Mouse (Mus musculus): ENCODE data around the gene 1700020A23Rik. TPM values are rescaled to one million over a fixed set of nuclear protein-coding genes. Genes with fewer than 3 reads are reported as not detected.

1700020A23Rik gene
- polyA plus RNA-seq, 1 experiment from 2014 or later, result not detected

GRCm38 (mm10) chr2:130414094-130414856 lies 9.2 kb downstream of the 1700020A23Rik start:
- H3K27me3 ChIP-seq, result no peaks in the 10 kb centered on the region
- H3K4me1 ChIP-seq, result peaks cover 5% of the 10 kb centered on the region
- peaks cover 7% of the 10 kb centered on the region for H3K36me3 ChIP-seq
- no peak overlapping the region for H3K9ac ChIP-seq
- 78% methylated on average over 6 of the region's 6 CpGs for WGBS
- H3K27ac ChIP-seq, result no peak overlapping the region
- H3K4me2 ChIP-seq (replicated peaks), result no peak overlapping the region
- no peak for ATAC-seq (ENCODE audit: low FRiP score)
- H3K9me3 ChIP-seq (replicated peaks), result no peaks in the 10 kb centered on the region
- no peak overlapping the region for H3K4me3 ChIP-seq

- no peaks in the 10 kb centered on the region for H3K9me3 ChIP-seq (replicated peaks)
- H3K9ac ChIP-seq, result no peak overlapping the region
- H3K27ac ChIP-seq, result no peak overlapping the region
- H3K4me2 ChIP-seq (replicated peaks), result no peak overlapping the region
- peaks cover 7% of the 10 kb centered on the region for H3K36me3 ChIP-seq
- H3K27me3 ChIP-seq, result no peaks in the 10 kb centered on the region
- H3K4me1 ChIP-seq, result peaks cover 18% of the 10 kb centered on the region
- no peak overlapping the region for H3K4me3 ChIP-seq
- WGBS, result 95% methylated on average over 26 of the region's 26 CpGs
- ATAC-seq (ENCODE audit: low FRiP score), result no peak
Observed at GRCm38 (mm10) chr2:130421781-130422620, 16.9 kb downstream of the 1700020A23Rik start.

DNA sequence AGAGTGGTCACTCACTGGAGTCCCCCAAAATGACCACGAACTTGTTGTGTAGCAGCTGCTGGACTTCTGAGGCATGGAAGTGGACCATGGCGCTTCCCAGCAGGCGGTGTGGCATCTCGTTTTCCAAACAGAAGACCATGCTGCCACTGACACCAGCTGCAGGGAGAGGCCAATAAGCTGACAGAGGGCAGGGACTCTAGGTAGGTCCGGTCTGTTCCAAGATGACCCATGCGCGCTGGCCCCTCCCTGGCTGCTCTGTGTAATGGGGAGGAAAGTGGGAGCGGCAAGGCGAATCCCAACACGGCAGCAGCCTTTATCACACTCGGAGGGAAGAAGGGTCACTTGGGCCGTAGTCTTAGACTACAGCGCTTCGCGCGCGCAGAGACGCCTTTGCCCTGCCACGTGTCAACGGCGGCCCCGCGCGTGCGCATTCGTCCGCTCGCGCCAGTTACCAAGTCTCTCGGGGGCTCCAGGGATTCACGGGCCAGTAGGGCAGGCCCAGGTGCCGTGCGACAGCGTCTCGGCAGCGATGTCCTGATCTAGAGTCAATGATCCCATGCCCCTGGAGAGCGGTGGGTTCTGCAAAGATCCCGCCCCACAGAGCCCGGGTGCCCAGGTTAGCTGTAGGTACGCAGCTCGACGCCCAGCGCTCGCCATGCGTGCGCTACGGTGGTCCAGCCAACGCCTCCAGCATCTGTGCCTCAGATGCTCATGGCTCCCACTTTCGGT lies 18.5 kb downstream of the 1700020A23Rik start:
- Histone ChIP-seq H3K4me1 (peaks cover 18% of the 10 kb centered on the region), H3K27ac (peak overlapping the region; percentile 90), H3K4me3 (peak overlapping the region; percentile 67), H3K27me3 (no peaks in the 10 kb centered on the region), H3K4me2 (replicated peaks) (peak overlapping the region; percentile 62), H3K9me3 (replicated peaks) (no peaks in the 10 kb centered on the region), H3K36me3 (peaks cover 7% of the 10 kb centered on the region), H3K9ac (peak overlapping the region; percentile 83)
- WGBS, result 14% methylated on average over 49 of the region's 49 CpGs
- peak; percentile 75 for ATAC-seq (ENCODE audit: low FRiP score)

GRCm38 (mm10) chr2:130424126-130424853 lies 19.2 kb downstream of the 1700020A23Rik start, which contains the start of the genes Vps16 and Pced1a:
TSS of gene Vps16 (plus strand) at chr2:130424339.
TSS of gene Pced1a (minus strand) at chr2:130424701.
- ATAC-seq (ENCODE audit: low FRiP score), result peak; percentile 96
- no peaks in the 10 kb centered on the region for H3K36me3 ChIP-seq
- peaks cover 18% of the 10 kb centered on the region for H3K4me1 ChIP-seq
- no peaks in the 10 kb centered on the region for H3K27me3 ChIP-seq
- H3K4me2 ChIP-seq (replicated peaks), result peak within 1 kb of the TSS; percentile 62
- WGBS, result 1% methylated on average over 58 of the region's 58 CpGs
- peak within 1 kb of the TSS; percentile 83 for H3K9ac ChIP-seq
- peak within 1 kb of the TSS; percentile 90 for H3K27ac ChIP-seq
- H3K4me3 ChIP-seq, result peak within 1 kb of the TSS; percentile 67
- no peaks in the 10 kb centered on the region for H3K9me3 ChIP-seq (replicated peaks)

DNA sequence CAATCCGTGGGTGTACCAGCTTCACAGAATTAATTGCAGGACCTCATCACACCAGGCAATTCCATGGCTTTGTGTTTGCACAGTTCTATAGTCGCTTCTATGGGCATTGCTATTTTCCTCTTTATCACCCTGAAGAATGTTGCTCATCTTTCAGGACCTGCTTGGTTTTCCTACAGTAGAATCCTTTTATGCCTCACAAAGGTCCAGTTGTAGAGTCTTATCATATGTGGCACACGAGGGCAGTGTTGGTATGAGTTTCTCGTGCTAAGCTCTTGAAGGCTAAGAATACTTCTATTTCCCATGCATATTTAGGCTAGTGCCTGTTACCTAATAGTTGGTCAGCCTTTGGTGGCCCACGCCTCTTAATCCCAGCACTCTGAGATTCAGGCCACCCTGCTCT lies 20.1 kb downstream of the 1700020A23Rik start:
- no peak overlapping the region for H3K27ac ChIP-seq

DNA sequence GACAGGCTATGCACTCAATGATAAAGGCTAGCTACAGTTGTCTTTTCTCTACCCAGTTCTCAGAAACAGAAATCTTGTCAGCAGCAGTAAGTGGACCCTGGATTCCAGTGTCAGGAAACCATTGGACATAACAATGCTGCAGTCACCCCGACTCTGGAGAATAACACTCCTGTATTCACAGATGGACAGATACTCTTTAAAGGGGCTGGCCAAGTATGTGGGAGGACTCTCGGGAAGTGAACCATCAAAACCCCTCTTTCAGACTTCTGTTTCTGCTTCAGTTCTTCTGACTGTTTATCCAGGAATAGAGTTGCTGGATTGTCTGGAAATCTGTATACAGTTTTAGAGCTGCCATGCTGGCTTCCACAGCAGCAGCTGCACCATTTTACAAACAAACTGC lies 24.8 kb downstream of the 1700020A23Rik start:
- Histone ChIP-seq H3K4me2 (replicated peaks) (no peak overlapping the region), H3K4me3 (no peak overlapping the region), H3K9me3 (replicated peaks) (no peaks in the 10 kb centered on the region), H3K36me3 (peaks cover 6% of the 10 kb centered on the region; the same call in 1 of the 2 replicates), H3K27me3 (no peaks in the 10 kb centered on the region), H3K9ac (no peak overlapping the region), H3K27ac (no peak overlapping the region), H3K4me1 (peaks cover 7% of the 10 kb centered on the region)
- WGBS, result 67% methylated on average over 2 of the region's 2 CpGs
- no peak for ATAC-seq (ENCODE audit: low FRiP score)

More for the DNA sequence above, 20.1 kb downstream of the 1700020A23Rik start:
- WGBS, result 51% methylated on average over 5 of the region's 5 CpGs
- H3K9me3 ChIP-seq (replicated peaks), result no peaks in the 10 kb centered on the region
- H3K36me3 ChIP-seq, result no peaks in the 10 kb centered on the region
- H3K4me2 ChIP-seq (replicated peaks), result peak overlapping the region; percentile 62
- H3K4me3 ChIP-seq, result peak overlapping the region; percentile 67
- peaks cover 18% of the 10 kb centered on the region for H3K4me1 ChIP-seq
- no peak for ATAC-seq (ENCODE audit: low FRiP score)
- peak overlapping the region; percentile 83 for H3K9ac ChIP-seq
- no peaks in the 10 kb centered on the region for H3K27me3 ChIP-seq

GRCm38 (mm10) chr2:130430484-130430883 lies 25.4 kb downstream of the 1700020A23Rik start:
- ATAC-seq (ENCODE audit: low FRiP score), result no peak
- 90% methylated on average over 3 of the region's 3 CpGs for WGBS
- Histone ChIP-seq H3K27ac (no peak overlapping the region), H3K9me3 (replicated peaks) (no peaks in the 10 kb centered on the region), H3K9ac (no peak overlapping the region), H3K27me3 (no peaks in the 10 kb centered on the region), H3K36me3 (peaks cover 6% of the 10 kb centered on the region; the same call in 1 of the 2 replicates), H3K4me1 (peaks cover under 1% of the 10 kb centered on the region), H3K4me3 (no peak overlapping the region), H3K4me2 (replicated peaks) (no peak overlapping the region)

DNA sequence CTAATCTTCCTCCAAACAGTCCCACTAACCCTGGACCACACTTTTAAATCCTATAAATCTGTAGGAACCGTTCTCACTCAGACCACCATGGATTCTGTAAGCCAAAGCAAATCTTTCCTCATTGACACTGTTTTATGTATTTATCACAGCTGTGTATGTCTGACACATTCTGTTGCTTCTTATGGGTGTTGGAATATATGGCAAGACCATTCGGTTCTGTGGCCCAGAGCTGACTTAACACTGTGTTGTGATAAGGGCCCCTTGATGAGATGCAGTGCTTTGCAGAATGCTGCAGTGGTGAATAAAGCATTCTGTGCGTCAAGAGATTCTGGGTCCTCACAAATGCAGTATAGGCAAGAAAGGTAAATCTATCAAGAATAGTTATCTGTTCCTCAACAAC lies 27.1 kb downstream of the 1700020A23Rik start:
- no peaks in the 10 kb centered on the region for H3K4me1 ChIP-seq
- ATAC-seq (ENCODE audit: low FRiP score), result no peak
- no peak overlapping the region for H3K9ac ChIP-seq
- no peaks in the 10 kb centered on the region for H3K9me3 ChIP-seq (replicated peaks)
- no peak overlapping the region for H3K27ac ChIP-seq
- WGBS, result 90% methylated on average over 3 of the region's 3 CpGs
- no peak overlapping the region for H3K4me3 ChIP-seq
- no peaks in the 10 kb centered on the region for H3K27me3 ChIP-seq
- no peak overlapping the region for H3K4me2 ChIP-seq (replicated peaks)
- peaks cover 9% of the 10 kb centered on the region; the same call in 1 of the 2 replicates for H3K36me3 ChIP-seq

DNA sequence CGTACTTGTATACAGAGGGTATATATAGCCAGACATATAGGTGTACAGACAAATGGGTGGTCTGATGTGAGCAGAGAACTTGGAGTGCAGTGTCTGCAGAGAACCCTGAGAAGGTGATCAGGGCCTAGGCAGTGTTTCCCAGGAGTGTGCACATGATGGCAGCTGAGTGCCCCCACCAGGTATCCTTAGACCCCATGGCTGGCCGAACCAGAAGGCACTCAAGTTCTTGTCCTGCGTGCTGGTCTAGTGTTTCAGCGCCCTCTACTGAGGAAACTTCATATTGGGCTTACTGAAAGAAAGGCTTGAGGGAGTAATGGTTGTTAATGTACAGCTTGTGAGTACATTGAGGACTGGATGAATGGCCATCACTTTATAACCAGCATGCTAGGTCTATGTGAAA lies 28.1 kb downstream of the 1700020A23Rik start:
- no peak overlapping the region for H3K4me2 ChIP-seq (replicated peaks)
- no peaks in the 10 kb centered on the region for H3K9me3 ChIP-seq (replicated peaks)
- no peaks in the 10 kb centered on the region for H3K27me3 ChIP-seq
- WGBS, result 26% methylated on average over 4 of the region's 4 CpGs
- no peak overlapping the region for H3K4me3 ChIP-seq
- H3K4me1 ChIP-seq, result no peaks in the 10 kb centered on the region
- H3K9ac ChIP-seq, result no peak overlapping the region
- peaks cover 17% of the 10 kb centered on the region for H3K36me3 ChIP-seq
- ATAC-seq (ENCODE audit: low FRiP score), result no peak
- no peak overlapping the region for H3K27ac ChIP-seq

- no peak overlapping the region for H3K27ac ChIP-seq
- no peaks in the 10 kb centered on the region for H3K4me1 ChIP-seq
- H3K9ac ChIP-seq, result no peak overlapping the region
- no peaks in the 10 kb centered on the region for H3K9me3 ChIP-seq (replicated peaks)
- ATAC-seq (ENCODE audit: low FRiP score), result no peak
- no peak overlapping the region for H3K4me2 ChIP-seq (replicated peaks)
- 95% methylated on average over 1 of the region's 1 CpGs for WGBS
- H3K36me3 ChIP-seq, result peaks cover 51% of the 10 kb centered on the region
- H3K4me3 ChIP-seq, result no peak overlapping the region
- no peaks in the 10 kb centered on the region for H3K27me3 ChIP-seq
Observed at GRCm38 (mm10) chr2:130436769-130437168, 31.7 kb downstream of the 1700020A23Rik start.

DNA sequence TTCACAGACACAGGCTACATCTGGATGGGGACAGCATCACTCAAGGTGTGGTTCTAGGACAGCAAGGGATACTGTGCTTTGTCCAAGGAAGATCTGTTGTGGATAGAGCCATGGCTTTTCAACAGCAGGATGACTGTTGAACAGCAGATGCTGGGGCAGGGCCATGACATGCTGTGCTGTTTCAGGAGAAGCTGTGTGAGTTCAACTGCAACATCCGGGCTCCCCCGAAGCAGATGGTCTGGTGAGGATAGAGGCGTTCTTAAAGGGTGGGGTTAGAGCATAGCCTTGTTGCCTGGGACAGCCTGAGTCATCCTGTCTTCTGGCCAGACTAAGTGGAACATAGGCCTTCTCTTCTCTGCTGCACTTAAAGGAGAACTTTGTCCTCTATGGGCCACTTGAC lies 33.8 kb downstream of the 1700020A23Rik start:
- Histone ChIP-seq H3K27me3 (no peaks in the 10 kb centered on the region), H3K4me3 (no peak overlapping the region), H3K36me3 (peaks cover 68% of the 10 kb centered on the region), H3K27ac (no peak overlapping the region), H3K4me1 (no peaks in the 10 kb centered on the region), H3K9me3 (replicated peaks) (no peaks in the 10 kb centered on the region), H3K4me2 (replicated peaks) (no peak overlapping the region), H3K9ac (no peak overlapping the region)
- no peak for ATAC-seq (ENCODE audit: low FRiP score)
- 91% methylated on average over 3 of the region's 3 CpGs for WGBS
